Mouse (Mus musculus) adrenal gland, postnatal 10 days (tissue): ENCODE results near the gene Ephx1. TPM values are rescaled to one million over a fixed set of nuclear protein-coding genes. Genes with fewer than 3 reads are reported as not detected.
"Not testable (repeated sequence)": the region's sequence is repeated elsewhere in the genome, so short reads cannot be mapped to it uniquely, and the experiment has no call there.

Source experiments
- DNase-seq: peaks from one replicate; pipeline ENCODE4 v3.0.0; 2021; ENCODE audit warnings: mixed read lengths
- total RNA-seq, 2 experiments: library from RNA; stranded (reverse); gene quantifications; 2 replicates each; pipeline ENCODE4 v1.2.3; 2021

Gene Ephx1
- total RNA-seq, 2 experiments from 2014 or later, result 61.5 to 67.2 TPM

GRCm38 (mm10) chr1:180972941-180973340 is 47.8 kb downstream of the Ephx1 start:
- DNase-seq, result no peak

- no peak for DNase-seq
These were observed 53.4 kb downstream of the Ephx1 start for GRCm38 (mm10) chr1:180967261-180967660.

- peak; percentile 57 for DNase-seq
These were observed 54.2 kb downstream of the Ephx1 start for GRCm38 (mm10) chr1:180966542-180966941.

GRCm38 (mm10) chr1:180965786-180966185 is 54.9 kb downstream of the Ephx1 start:
- DNase-seq, result no peak

- no peak for DNase-seq
These were observed 61.9 kb downstream of the Ephx1 start for GRCm38 (mm10) chr1:180958797-180959196.

- no peak for DNase-seq
These were observed 62.7 kb downstream of the Ephx1 start for GRCm38 (mm10) chr1:180957989-180958388.

- peak; percentile 65 for DNase-seq
These were observed 63.7 kb downstream of the Ephx1 start for GRCm38 (mm10) chr1:180956973-180957381.

GRCm38 (mm10) chr1:180956401-180956800 is 64.3 kb downstream of the Ephx1 start:
- no peak for DNase-seq

GRCm38 (mm10) chr1:180952808-180953207 is 67.9 kb downstream of the Ephx1 start:
- DNase-seq, result no peak

- DNase-seq, result no peak
These were observed 68.5 kb downstream of the Ephx1 start for GRCm38 (mm10) chr1:180952085-180952746.

- DNase-seq, result peak; percentile 83
These were observed 74.3 kb downstream of the Ephx1 start for GRCm38 (mm10) chr1:180946448-180946847.

GRCm38 (mm10) chr1:180945001-180945980 is 75.4 kb downstream of the Ephx1 start:
- DNase-seq, result peak; percentile 66

GRCm38 (mm10) chr1:180944553-180944952 is 76.2 kb downstream of the Ephx1 start:
- peak; percentile 45 for DNase-seq

- DNase-seq, result peak; percentile 53
These were observed 76.8 kb downstream of the Ephx1 start for GRCm38 (mm10) chr1:180943896-180944295.

- no peak for DNase-seq
These were observed 77.6 kb downstream of the Ephx1 start for GRCm38 (mm10) chr1:180943032-180943644.

GRCm38 (mm10) chr1:180942166-180943031 is 78.3 kb downstream of the Ephx1 start, which contains the start of gene Tmem63a:
Gene Tmem63a (plus strand): TSS chr1:180942344.
- DNase-seq, result peak; percentile 84

GRCm38 (mm10) chr1:180941726-180942125 is 79.0 kb downstream of the Ephx1 start:
- DNase-seq, result peak; percentile 54

GRCm38 (mm10) chr1:180940776-180941460 is 79.8 kb downstream of the Ephx1 start:
- DNase-seq, result no peak

GRCm38 (mm10) chr1:180938781-180939180 is 81.9 kb downstream of the Ephx1 start:
- not testable (repeated sequence) for DNase-seq

- DNase-seq, result not testable (repeated sequence)
These were observed 83.1 kb downstream of the Ephx1 start for GRCm38 (mm10) chr1:180937631-180938030.
